Mouse (Mus musculus) C2C12 (cell line): ENCODE results near the gene Hoxa9. TPM values are rescaled to one million over a fixed set of nuclear protein-coding genes. Genes with fewer than 3 reads are reported as not detected.

Source experiments
- H3K27me3 ChIP-seq: one replicate; pipeline ENCODE4 v1.6.1; 2011; ENCODE audit not compliant: control insufficient read depth, insufficient read depth, insufficient read length
- H3K36me3 ChIP-seq: one replicate; pipeline ENCODE4 v1.6.1; 2011; ENCODE audit not compliant: control insufficient read depth, insufficient read depth
- H3K4me3 ChIP-seq: one replicate; pipeline ENCODE4 v1.5.1; 2011; ENCODE audit warnings: mild to moderate bottlenecking, control low read depth; ENCODE audit not compliant: poor library complexity, insufficient read depth, severe bottlenecking
- H3K79me2 ChIP-seq: one replicate; pipeline ENCODE4 v1.6.1; 2011; ENCODE audit not compliant: control insufficient read depth, insufficient read depth
- H3K79me3 ChIP-seq: one replicate; pipeline ENCODE4 v1.6.1; 2011; ENCODE audit warnings: low read depth, control low read depth
- H3ac ChIP-seq: one replicate; pipeline ENCODE3; 2011; ENCODE audit warnings: low read depth; ENCODE audit not compliant: control insufficient read depth, insufficient read length
- CEBPB ChIP-seq: IDR thresholded peaks from one replicate; pipeline ENCODE4 v1.6.1; 2011; ENCODE audit warnings: low read depth, mild to moderate bottlenecking, control low read depth, moderate library complexity
- CTCF ChIP-seq: IDR thresholded peaks from one replicate; pipeline ENCODE4 v1.5.1; 2011; ENCODE audit not compliant: control insufficient read depth, insufficient read depth, insufficient read length
- FOSL1 ChIP-seq: IDR thresholded peaks from one replicate; pipeline ENCODE4 v1.8.0; 2011; ENCODE audit warnings: mild to moderate bottlenecking, low read length; ENCODE audit not compliant: poor library complexity, insufficient read depth, severe bottlenecking
- MAX ChIP-seq: IDR thresholded peaks from one replicate; pipeline ENCODE4 v1.6.1; 2011; ENCODE audit warnings: mild to moderate bottlenecking, control low read depth
- MYOD1 ChIP-seq: IDR thresholded peaks from one replicate; pipeline ENCODE4 v1.6.1; 2011; ENCODE audit warnings: low read depth; ENCODE audit not compliant: control insufficient read depth, insufficient read length
- MYOG ChIP-seq: IDR thresholded peaks from one replicate; pipeline ENCODE4 v1.6.1; 2011; ENCODE audit not compliant: control insufficient read depth, insufficient read length; ENCODE audit errors: extremely low read depth
- USF1 ChIP-seq: IDR thresholded peaks from one replicate; pipeline ENCODE4 v1.6.1; 2011; ENCODE audit warnings: low read depth, mild to moderate bottlenecking, control low read depth, moderate library complexity
- polyA plus RNA-seq: library from polyadenylated mRNA; unstranded; fragments of >200 nt; fragmentation: generic; extraction: Trizol; gene quantifications from one replicate; pipeline ENCODE4 v1.2.1, GENCODE M21; 2012; ENCODE audit warnings: missing spikeins

Hoxa9 gene
- polyA plus RNA-seq, 1 experiment = 19.3 TPM

DNA sequence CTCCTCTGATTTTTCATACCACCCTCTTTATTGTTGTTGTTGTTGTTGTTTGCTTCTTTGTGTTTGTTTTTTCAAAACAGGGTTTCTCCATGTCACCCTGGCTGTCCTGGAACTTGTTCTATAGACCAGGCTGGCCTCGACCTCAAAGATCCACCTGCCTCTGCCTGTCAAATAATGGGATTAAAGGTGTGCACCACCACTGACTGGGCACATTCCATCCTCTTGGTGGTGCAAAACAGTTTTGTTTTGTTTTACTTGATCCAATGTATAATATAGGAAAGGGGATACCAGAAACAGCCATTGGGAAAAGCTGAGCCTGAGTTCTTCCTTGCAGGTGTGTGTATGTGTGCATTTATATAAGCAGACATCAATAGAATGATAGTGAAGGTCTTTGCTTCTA is 44.4 kb downstream of the Hoxa9 start:
- H3K27me3 ChIP-seq = no peaks in the 10 kb centered on the region
- no peaks in the 10 kb centered on the region for H3K79me2 ChIP-seq
- no peak overlapping the region for H3ac ChIP-seq
- H3K36me3 ChIP-seq = no peaks in the 10 kb centered on the region
- TF ChIP-seq CTCF (no peak), CEBPB (no peak), FOSL1 (no peak), USF1 (no peak)
- no peaks in the 10 kb centered on the region for H3K79me3 ChIP-seq
- no peak overlapping the region for H3K4me3 ChIP-seq

DNA sequence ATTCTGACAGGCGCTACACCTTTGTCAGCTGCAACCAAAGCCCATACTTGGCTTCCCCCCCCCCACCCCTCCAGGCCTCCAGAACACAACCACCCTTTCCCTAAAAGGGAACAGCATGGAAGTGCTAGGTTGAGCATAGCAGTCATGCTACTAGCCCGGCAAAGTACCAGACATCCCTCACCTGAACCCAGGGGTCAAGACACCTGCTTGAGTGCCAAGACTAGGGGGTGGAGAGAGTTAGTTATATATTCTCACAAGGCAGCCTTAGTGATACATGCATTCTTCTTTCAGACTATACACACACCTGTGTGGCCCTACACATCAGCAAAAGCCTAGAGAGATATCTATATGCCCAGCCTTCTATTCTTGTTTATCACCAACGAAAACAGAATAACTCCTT is 45.1 kb downstream of the Hoxa9 start:
- no peak overlapping the region for H3ac ChIP-seq
- no peak for TF ChIP-seq FOSL1
- TF ChIP-seq CTCF = no peak
- TF ChIP-seq USF1 = no peak
- no peak for TF ChIP-seq CEBPB
- TF ChIP-seq MYOD1 = no peak
- no peak for TF ChIP-seq MYOG
- no peak for TF ChIP-seq MAX
- H3K27me3 ChIP-seq = no peaks in the 10 kb centered on the region

DNA sequence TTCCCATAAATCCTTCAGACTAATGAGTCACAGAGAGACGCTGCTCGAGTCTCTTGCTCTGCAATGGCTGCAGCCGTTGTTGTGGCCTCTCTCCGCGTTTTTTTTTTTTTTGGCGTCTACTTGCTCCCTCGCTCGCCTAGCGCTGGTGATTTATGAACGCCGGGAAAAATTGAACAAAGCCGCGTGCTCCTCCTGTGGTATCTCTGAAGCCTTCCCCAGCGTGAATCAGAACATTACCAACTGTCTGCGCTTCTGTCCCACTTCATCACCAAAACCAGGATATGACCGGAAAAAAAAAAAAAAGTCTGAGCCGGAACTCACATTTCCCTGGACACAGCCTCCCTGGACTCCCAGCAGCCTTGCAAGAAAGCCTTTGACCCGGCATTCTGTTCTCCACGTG is 45.7 kb downstream of the Hoxa9 start:
- TF ChIP-seq MYOD1 (no peak), CEBPB (no peak), CTCF (no peak), USF1 (no peak), MYOG (no peak), FOSL1 (no peak), MAX (no peak)
- H3K27me3 ChIP-seq = no peaks in the 10 kb centered on the region
- no peaks in the 10 kb centered on the region for H3K36me3 ChIP-seq
- no peak overlapping the region for H3K4me3 ChIP-seq
- H3K79me2 ChIP-seq = no peaks in the 10 kb centered on the region
- no peak overlapping the region for H3ac ChIP-seq
- no peaks in the 10 kb centered on the region for H3K79me3 ChIP-seq

More for the DNA sequence above, 45.1 kb downstream of the Hoxa9 start:
- H3K79me3 ChIP-seq = no peaks in the 10 kb centered on the region
- H3K79me2 ChIP-seq = no peaks in the 10 kb centered on the region
- no peaks in the 10 kb centered on the region for H3K36me3 ChIP-seq
- no peak overlapping the region for H3K4me3 ChIP-seq

DNA sequence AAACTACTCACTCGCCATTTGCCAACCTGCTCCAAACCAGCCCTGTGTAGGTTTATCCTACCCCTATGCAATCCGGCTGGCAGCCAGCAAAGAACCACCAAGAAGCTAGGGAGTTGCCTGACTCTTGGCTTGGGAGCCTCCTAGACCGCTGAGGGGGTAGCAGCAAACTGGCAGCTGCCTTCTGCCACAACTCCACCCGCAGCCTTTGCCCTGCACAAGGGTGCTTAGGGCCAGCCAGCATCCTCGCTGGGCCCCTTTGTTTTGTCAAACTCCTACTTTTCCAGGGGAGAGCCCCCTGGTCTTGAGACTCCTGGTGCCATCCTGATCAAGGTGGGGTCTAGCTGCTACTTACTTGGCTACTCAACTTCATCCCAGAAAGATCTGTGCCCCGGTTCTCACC is 46.2 kb downstream of the Hoxa9 start:
- no peak overlapping the region for H3K4me3 ChIP-seq
- H3K79me3 ChIP-seq = no peaks in the 10 kb centered on the region
- TF ChIP-seq MYOG (no peak), MAX (no peak), MYOD1 (no peak), FOSL1 (no peak), CEBPB (no peak), USF1 (no peak), CTCF (no peak)
- no peak overlapping the region for H3ac ChIP-seq
- H3K27me3 ChIP-seq = no peaks in the 10 kb centered on the region
- H3K36me3 ChIP-seq = no peaks in the 10 kb centered on the region
- H3K79me2 ChIP-seq = no peaks in the 10 kb centered on the region

DNA sequence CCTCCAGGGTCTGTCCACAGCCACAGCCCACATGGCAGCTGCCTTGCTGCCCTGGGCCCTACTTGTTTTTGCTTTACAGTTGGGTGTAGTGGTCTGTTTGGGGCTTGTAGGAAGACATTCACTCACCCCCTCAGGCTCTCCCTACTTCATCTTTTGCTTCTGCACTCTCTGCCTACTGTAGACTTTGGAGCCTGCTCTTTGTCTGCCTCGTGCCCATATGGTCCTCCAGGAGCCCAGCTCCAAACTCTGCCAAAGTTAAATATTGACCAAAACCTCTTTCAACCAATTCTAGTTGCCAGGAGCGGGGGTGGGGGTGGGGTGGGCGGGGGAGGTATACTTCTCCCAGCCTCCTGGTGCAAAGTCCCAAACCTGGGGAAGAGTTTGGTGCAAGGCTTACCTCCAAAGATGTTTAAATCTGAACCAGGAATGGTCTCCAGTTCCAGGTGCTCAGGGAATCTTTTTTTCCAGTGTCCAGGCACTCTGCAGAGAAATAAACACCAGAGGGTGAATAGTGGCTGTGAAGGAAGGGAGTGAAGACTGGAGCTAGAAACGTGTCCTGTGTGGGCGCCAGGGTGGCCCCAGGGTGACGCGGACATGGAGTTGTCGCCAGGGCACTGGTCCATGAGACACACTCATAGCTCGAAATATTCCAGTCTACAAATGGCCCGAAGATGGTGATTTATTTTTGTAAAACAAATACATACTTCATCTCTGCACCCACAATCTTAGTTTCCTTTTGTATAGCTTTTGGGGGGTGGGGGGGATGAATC is 47.4 kb downstream of the Hoxa9 start:
- H3K4me3 ChIP-seq = no peak overlapping the region

DNA sequence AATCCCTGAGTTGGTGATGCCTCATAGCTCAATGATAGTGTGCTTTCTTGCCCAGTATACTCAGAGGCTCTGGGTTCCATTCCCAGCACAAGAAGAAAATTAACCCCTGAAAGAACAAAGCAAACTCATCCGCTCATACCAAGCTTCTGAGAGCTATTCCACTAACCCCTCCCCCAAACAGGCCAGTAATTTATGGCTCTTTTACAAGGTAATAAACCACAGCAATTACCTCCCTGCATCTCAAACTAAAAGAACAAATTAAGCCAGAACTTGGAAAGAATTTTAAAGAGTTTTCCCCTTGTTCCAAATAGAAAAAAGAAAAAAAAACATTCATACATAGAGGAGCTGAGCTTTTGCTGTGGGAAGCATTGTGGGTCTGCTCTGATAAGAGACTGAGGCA is 48.1 kb downstream of the Hoxa9 start:
- Histone ChIP-seq H3K36me3 (no peaks in the 10 kb centered on the region), H3ac (no peak overlapping the region), H3K79me3 (no peaks in the 10 kb centered on the region), H3K27me3 (no peaks in the 10 kb centered on the region), H3K4me3 (no peak overlapping the region), H3K79me2 (no peaks in the 10 kb centered on the region)
- TF ChIP-seq MYOG (no peak), USF1 (no peak), MYOD1 (no peak)

More for the DNA sequence above, 47.4 kb downstream of the Hoxa9 start:
- Histone ChIP-seq H3K79me2 (no peaks in the 10 kb centered on the region), H3K27me3 (no peaks in the 10 kb centered on the region), H3K79me3 (no peaks in the 10 kb centered on the region), H3K36me3 (no peaks in the 10 kb centered on the region), H3ac (no peak overlapping the region)
- no peak for TF ChIP-seq MYOG
- no peak for TF ChIP-seq CEBPB
- TF ChIP-seq CTCF = no peak
- TF ChIP-seq FOSL1 = no peak
